ENCODE assay signal across 15 mouse cellular contexts in the genomic region with DNA sequence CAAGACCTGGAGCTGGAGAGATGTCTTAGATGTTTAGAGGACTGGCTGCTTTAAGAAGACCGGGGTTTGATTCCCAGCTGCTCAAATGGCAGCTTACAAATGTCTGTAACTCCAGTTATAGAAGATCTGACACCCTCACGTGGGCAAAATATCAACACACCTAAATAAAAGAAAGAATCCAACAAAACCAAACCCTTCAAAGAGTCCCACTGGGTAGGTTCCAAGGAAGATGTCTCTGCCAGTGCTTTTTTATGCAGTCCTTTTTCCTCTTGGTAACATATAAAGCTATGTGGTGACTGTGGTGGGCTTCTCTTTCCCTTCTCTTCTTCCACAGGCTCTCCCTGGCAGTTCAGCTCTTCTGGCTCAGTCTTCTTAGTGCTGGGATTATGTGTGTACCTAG. TPM values are rescaled to one million over a fixed set of nuclear protein-coding genes. Genes with fewer than 3 reads are reported as not detected.
DNase-seq lines count a peak whose midpoint lies in the region; ATAC-seq and TF ChIP-seq lines count a peak whose summit lies in the region.
"Had no signal": no experiment of that assay in that cellular context is flagged by ENCODE, and none has a peak within 500 bp of the region (broad histone marks: within the 10 kb centered on the region; RNA-seq: fewer than 3 reads in every experiment).

No protein-coding gene starts in this region.

- intact Hi-C loops in heart, postnatal 14 days (cut with DNase I) = no loop called here
- intact Hi-C loops in left cerebral cortex, postnatal 10 days (cut with DNase I) = no loop called here

- DNase-seq in heart, adult 11 months = peak; percentile 52
- DNase-seq in heart, postnatal 14 days = no peak
- DNase-seq in lung, embryonic 14.5 days = no peak
- no peak for DNase-seq in lung, adult 2 months
- no peak for DNase-seq in limb, embryonic 14.5 days (ENCODE audit: low spot score)
- DNase-seq in embryo, embryonic 11 days = no peak
- DNase-seq in left cerebral cortex, postnatal 10 days (ENCODE audit: extremely low spot score in 1 of 2, low spot score in 2 of 2) = no peak
- DNase-seq: cerebellum, adult 11-12 months had no signal

- TF ChIP-seq POLR2A in lung, adult 2 months (IDR thresholded peaks at IDR 0.05; ENCODE audit: borderline replicate concordance, extremely low read depth, low read depth, low read length) = no peak
- TF ChIP-seq POLR2A in limb, embryonic 14.5 days (IDR thresholded peaks at IDR 0.05; ENCODE audit: borderline replicate concordance, extremely low read depth, insufficient read depth, insufficient read length) = no peak

- no peaks in the 10 kb centered on the region for H3K36me3 ChIP-seq in lung, embryonic 14.5 days (ENCODE audit: insufficient read depth)
- H3K36me3 ChIP-seq in embryonic facial prominence, embryonic 12.5 days = no peaks in the 10 kb centered on the region
- no peaks in the 10 kb centered on the region for H3K36me3 ChIP-seq in limb, embryonic 14.5 days (ENCODE audit: control insufficient read depth, insufficient read depth, low read length)
- H3K36me3 ChIP-seq: hindbrain, embryonic 13.5 days; liver, embryonic 15.5 days; midbrain, embryonic 15.5 days had no signal

- no peaks in the 10 kb centered on the region for H3K27me3 ChIP-seq in lung, embryonic 14.5 days (ENCODE audit: insufficient read depth, low read length)
- no peaks in the 10 kb centered on the region for H3K27me3 ChIP-seq in embryonic facial prominence, embryonic 12.5 days
- no peaks in the 10 kb centered on the region for H3K27me3 ChIP-seq in limb, embryonic 14.5 days (ENCODE audit: control insufficient read depth, insufficient read depth, low read length)
- H3K27me3 ChIP-seq: hindbrain, embryonic 13.5 days; liver, embryonic 15.5 days; midbrain, embryonic 15.5 days had no signal

- ATAC-seq in lung, embryonic 14.5 days (ENCODE audit: insufficient read depth) = no peak
- no peak for ATAC-seq in embryonic facial prominence, embryonic 12.5 days (ENCODE audit: insufficient number of reproducible peaks, insufficient read depth, low FRiP score, low TSS enrichment)
- no peak for ATAC-seq in limb, embryonic 14.5 days (ENCODE audit: low FRiP score, low read depth)
- ATAC-seq: midbrain, embryonic 15.5 days had no signal

- peaks cover 27% of the 10 kb centered on the region for H3K4me1 ChIP-seq in lung, embryonic 14.5 days (ENCODE audit: insufficient read depth)
- peaks cover 26% of the 10 kb centered on the region for H3K4me1 ChIP-seq in lung, adult 2 months (ENCODE audit: control insufficient read depth, insufficient read depth, low read length)
- peaks cover 75% of the 10 kb centered on the region for H3K4me1 ChIP-seq in embryonic facial prominence, embryonic 12.5 days
- peaks cover 66% of the 10 kb centered on the region for H3K4me1 ChIP-seq in limb, embryonic 14.5 days (ENCODE audit: control insufficient read depth, insufficient read depth, low read length)

- no peaks in the 10 kb centered on the region for H3K9me3 ChIP-seq in lung, embryonic 14.5 days (ENCODE audit: low read depth, low read length)
- H3K9me3 ChIP-seq in embryonic facial prominence, embryonic 12.5 days = no peaks in the 10 kb centered on the region
- no peaks in the 10 kb centered on the region for H3K9me3 ChIP-seq in limb, embryonic 14.5 days (ENCODE audit: control insufficient read depth, low read length)
- H3K9me3 ChIP-seq: hindbrain, embryonic 13.5 days; liver, embryonic 15.5 days; midbrain, embryonic 15.5 days had no signal

- 50% methylated on average over 2 of the region's 2 CpGs for WGBS in lung, embryonic 14.5 days
- 59% methylated on average over 2 of the region's 2 CpGs for WGBS in lung, adult 2 months
- WGBS in embryonic facial prominence, embryonic 12.5 days = 36% methylated on average over 2 of the region's 2 CpGs
- WGBS in limb, embryonic 14.5 days = 19% methylated on average over 2 of the region's 2 CpGs

- no peak for TF ChIP-seq CTCF in lung, embryonic 14.5 days (IDR thresholded peaks at IDR 0.05; ENCODE audit: low read depth)
- no peak for TF ChIP-seq CTCF in lung, adult 2 months (IDR thresholded peaks at IDR 0.05; ENCODE audit: insufficient read depth, low read length)

- H3K27ac ChIP-seq in lung, embryonic 14.5 days (ENCODE audit: low read depth) = peak overlapping the region; percentile 70; the same call in 1 of the 2 replicates
- H3K27ac ChIP-seq in embryonic facial prominence, embryonic 12.5 days = peak overlapping the region; percentile 85
- H3K27ac ChIP-seq in limb, embryonic 14.5 days (replicated peaks; ENCODE audit: low read depth, low read length) = no peak overlapping the region; the same call in 1 of the 2 replicates
- H3K27ac ChIP-seq: hindbrain, embryonic 13.5 days; kidney, postnatal 0 days; liver, embryonic 15.5 days; macrophage; midbrain, embryonic 15.5 days had no signal

- H3K4me2 ChIP-seq in lung, embryonic 14.5 days = 0 out of 2 replicates have a peak overlapping the region, but pooled peaks have one; percentile 36
- H3K4me2 ChIP-seq in embryonic facial prominence, embryonic 12.5 days (replicated peaks) = no peak overlapping the region
- peak overlapping the region; percentile 24; the same call in 1 of the 2 replicates for H3K4me2 ChIP-seq in limb, embryonic 14.5 days (replicated peaks; ENCODE audit: low read depth, low read length, severe bottlenecking)
- H3K4me2 ChIP-seq: hindbrain, embryonic 13.5 days; liver, embryonic 15.5 days; midbrain, embryonic 15.5 days had no signal

- H3K4me3 ChIP-seq in lung, embryonic 14.5 days (ENCODE audit: low read depth, low read length) = no peak overlapping the region
- H3K4me3 ChIP-seq in lung, adult 2 months (replicated peaks; ENCODE audit: extremely low read depth, low read depth, low read length) = no peak overlapping the region
- H3K4me3 ChIP-seq in embryonic facial prominence, embryonic 12.5 days = no peak overlapping the region
- no peak overlapping the region for H3K4me3 ChIP-seq in limb, embryonic 14.5 days (replicated peaks; ENCODE audit: low read length)
- H3K4me3 ChIP-seq: erythroblast, embryonic 14.5 days; hindbrain, embryonic 13.5 days; liver, embryonic 15.5 days; midbrain, embryonic 15.5 days had no signal

- no peak overlapping the region for H3K9ac ChIP-seq in lung, embryonic 14.5 days
- H3K9ac ChIP-seq in embryonic facial prominence, embryonic 12.5 days = no peak overlapping the region
- H3K9ac ChIP-seq in limb, embryonic 14.5 days (ENCODE audit: low read depth, low read length, severe bottlenecking) = no peak overlapping the region
- H3K9ac ChIP-seq: hindbrain, embryonic 13.5 days; liver, embryonic 15.5 days; midbrain, embryonic 15.5 days had no signal

RNA-seq across cellular contexts. Expression of a gene that starts 11.7 kb away (rescaled TPM):
- total RNA-seq in heart, postnatal 14 days (2021) = 10 to 100 TPM; 66.4 to 68.5 TPM
- polyA plus RNA-seq in lung, embryonic 14.5 days (2014; fragmentation: Nextera tagmentation; extraction: Ambion mirVana) = 104 and 105 TPM in 2 replicates
- 85.4 and 132 TPM in 2 replicates for polyA plus RNA-seq in lung, adult 2 months (2012; rRNA removed)
- polyA plus RNA-seq in embryonic facial prominence, embryonic 12.5 days (2016; fragmentation: Nextera tagmentation; extraction: Ambion mirVana) = 89.3 and 96.7 TPM in 2 replicates
- 120 and 143 TPM in 2 replicates for polyA plus RNA-seq in limb, embryonic 14.5 days (2012; rRNA removed)
- 78.1 and 81.7 TPM in 2 replicates for polyA plus RNA-seq in limb, embryonic 14.5 days (2014; fragmentation: Nextera tagmentation; extraction: Ambion mirVana)
- total RNA-seq in left cerebral cortex, postnatal 10 days (2021) = 100 to 1,000 TPM; 188 to 212 TPM
